Mouse (Mus musculus) gastrocnemius, postnatal 14 days (tissue): ENCODE measurements around the gene Gpx7. TPM values are rescaled to one million over a fixed set of nuclear protein-coding genes. Genes with fewer than 3 reads are reported as not detected.

Source experiments
- DNase-seq: peaks from one replicate; pipeline ENCODE4 v3.0.0; 2021; ENCODE audit warnings: mixed read lengths
- intact Hi-C: fragments of 180-260 bp; cut with DNase I; formaldehyde crosslinking; loops from one replicate; pipeline ENCODE4 v1.15.1; 2025; ENCODE audit warnings: low total_unique reads
- total RNA-seq, 2 experiments: library from RNA; stranded (reverse); gene quantifications; 2 replicates each; pipeline ENCODE4 v1.2.3; 2021

Gpx7 gene
- total RNA-seq, 2 experiments from 2014 or later: 12.8 to 17.8 TPM

- intact Hi-C loops: no loop called here
Observed at GRCm38 (mm10) chr4:108400395-108400794, 6.4 kb downstream of the Gpx7 start.

DNA sequence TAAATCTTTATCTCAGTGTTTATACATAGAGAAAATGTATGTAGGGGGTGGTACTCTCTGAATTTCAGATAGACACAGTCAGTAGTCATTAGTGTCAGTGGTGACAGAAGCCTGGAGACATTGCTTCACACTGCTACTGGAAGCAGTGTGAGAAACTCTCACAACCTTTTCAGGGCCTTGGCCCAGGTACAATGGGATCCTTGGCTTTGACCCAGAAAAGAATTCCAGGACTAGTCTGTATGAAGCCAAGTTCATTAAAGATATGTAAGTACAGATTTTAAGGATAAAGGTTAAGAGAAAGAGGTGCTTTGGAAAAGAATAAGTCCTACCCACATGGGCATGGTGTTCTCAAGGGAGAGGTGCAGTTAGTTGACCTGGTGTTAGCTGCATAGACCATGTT lies 12.5 kb downstream of the Gpx7 start:
- intact Hi-C loops: no loop called here
- no peak for DNase-seq

More at GRCm38 (mm10) chr4:108400395-108400794, 6.4 kb downstream of the Gpx7 start:
- DNase-seq: peak; percentile 25

DNA sequence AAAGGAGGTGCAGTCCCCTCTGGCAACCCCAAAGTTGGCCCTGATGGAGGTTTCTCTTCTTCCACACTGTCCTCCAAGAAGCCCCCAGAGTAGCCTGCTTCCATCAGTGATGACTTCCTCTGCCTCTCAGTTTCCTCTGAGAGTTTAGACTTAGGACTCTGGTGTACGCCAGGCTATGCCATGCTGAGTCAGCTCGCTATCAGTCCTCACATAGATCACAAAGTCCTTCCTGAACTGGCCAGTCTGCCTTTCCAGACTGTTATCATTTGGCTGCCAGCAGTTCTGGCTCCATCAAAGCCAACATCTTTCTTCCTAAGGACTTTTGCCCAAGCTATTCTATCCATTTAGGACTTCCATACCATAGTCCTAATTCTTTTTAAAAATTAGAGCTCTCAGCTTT lies 14.2 kb downstream of the Gpx7 start:
- intact Hi-C loops: no loop called here
- no peak for DNase-seq

DNA sequence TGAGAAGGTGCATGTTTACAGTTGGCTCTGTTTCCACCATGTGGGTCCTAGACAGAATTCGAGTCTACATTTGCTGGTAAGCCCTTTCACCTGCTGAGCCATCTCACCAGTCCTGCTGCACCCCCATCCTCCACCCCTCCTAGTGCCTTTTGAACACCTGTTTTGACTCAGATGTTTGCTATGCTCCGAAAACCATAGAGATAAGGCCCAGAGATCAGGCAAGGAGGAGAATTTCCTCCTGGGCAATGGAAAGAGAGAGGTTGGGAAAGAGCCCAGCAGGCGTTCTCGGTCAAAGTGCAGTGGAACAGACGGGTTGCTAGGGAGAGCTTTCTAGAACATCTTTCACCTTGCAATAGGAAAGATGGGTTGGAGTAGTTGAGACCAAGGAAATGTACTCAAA lies 15.6 kb downstream of the Gpx7 start:
- intact Hi-C loops: no loop called here
- no peak for DNase-seq

GRCm38 (mm10) chr4:108388741-108389140 lies 18.0 kb downstream of the Gpx7 start:
- intact Hi-C loops: no loop called here
- DNase-seq: no peak

DNA sequence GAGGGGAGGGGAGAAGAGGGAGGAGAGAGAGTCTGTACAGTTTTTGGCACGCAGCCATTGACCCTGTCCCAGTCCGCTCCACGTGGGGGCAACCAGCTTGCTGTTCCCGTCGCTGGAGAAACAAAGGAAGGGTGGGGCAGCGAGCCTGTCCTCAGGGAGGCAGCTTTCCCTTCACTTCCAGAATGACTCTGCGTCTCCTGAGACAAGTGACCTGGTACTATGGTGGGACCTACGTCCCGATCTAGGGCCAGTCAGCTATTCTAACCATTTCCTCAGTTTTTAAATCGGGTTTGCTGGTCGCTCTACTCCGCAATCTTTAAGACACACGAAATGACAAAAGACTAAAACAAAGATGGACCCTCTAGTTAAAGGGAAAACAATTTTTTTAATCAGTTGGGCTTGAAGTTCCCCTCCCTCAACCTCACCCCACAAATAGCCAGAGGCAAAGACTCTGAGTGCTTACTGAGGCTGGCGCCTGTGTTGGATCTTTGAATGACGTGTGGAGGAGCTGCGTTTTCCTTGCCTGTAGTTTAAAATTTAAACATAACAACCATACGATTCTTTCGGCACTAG lies 19.0 kb downstream of the Gpx7 start:
- intact Hi-C loops: no loop called here

DNA sequence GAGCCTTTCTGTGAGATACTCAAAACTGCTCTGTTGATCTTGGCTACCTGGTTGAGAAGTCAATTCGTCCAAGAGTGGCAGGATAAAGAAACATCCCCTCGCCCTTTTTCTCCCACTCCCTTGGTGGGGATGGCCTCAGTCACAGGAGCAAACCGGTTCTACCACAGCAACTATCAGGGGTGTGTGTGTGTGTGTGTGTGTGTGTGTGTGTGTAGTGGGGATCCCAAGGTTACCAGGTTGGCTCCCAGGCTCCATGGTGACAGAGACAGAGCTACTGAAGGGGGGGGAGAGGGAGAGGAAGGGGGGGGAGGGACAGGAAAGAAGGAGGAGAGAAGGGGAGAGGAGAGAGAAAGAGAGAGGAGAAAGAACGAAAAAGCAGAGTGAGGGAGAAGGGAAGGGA lies 19.7 kb downstream of the Gpx7 start:
- DNase-seq: no peak
- intact Hi-C loops: no loop called here

More for the DNA sequence above, 19.0 kb downstream of the Gpx7 start:
- peak; percentile 80 for DNase-seq

- intact Hi-C loops: no loop called here
Observed at GRCm38 (mm10) chr4:108386087-108386486, 20.7 kb downstream of the Gpx7 start.

GRCm38 (mm10) chr4:108383183-108383714 lies 23.5 kb downstream of the Gpx7 start, which contains the start of gene Shisal2a:
Shisal2a (minus strand) TSS chr4:108383349.
- peak; percentile 7 for DNase-seq
- intact Hi-C loops: no loop called here

More at GRCm38 (mm10) chr4:108386087-108386486, 20.7 kb downstream of the Gpx7 start:
- peak; percentile 26 for DNase-seq

- no peak for DNase-seq
- intact Hi-C loops: no loop called here
Observed at GRCm38 (mm10) chr4:108380146-108380545, 26.6 kb downstream of the Gpx7 start.

DNA sequence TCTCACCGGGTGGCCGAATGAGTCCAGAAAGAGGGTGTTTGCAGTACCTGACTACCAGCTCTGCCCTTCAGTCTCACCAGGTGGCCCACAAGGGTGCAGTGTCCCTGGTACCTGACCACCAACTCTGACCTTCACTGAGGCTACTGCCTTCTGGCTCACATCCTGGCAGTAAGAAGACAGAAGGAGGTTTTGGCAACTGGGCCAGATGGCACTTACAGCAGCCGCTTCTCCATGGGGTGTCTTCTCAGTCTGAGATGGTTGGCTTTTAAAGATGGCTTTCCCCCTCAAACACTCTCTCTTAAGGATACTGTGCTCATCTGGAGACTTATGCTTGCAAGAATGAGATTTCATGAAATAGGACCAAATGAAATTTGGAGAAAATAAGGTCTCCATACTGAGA lies 27.3 kb downstream of the Gpx7 start:
- intact Hi-C loops: no loop called here
- DNase-seq: no peak

- intact Hi-C loops: no loop called here
- DNase-seq: no peak
Observed at GRCm38 (mm10) chr4:108372166-108372565, 34.6 kb downstream of the Gpx7 start.

DNA sequence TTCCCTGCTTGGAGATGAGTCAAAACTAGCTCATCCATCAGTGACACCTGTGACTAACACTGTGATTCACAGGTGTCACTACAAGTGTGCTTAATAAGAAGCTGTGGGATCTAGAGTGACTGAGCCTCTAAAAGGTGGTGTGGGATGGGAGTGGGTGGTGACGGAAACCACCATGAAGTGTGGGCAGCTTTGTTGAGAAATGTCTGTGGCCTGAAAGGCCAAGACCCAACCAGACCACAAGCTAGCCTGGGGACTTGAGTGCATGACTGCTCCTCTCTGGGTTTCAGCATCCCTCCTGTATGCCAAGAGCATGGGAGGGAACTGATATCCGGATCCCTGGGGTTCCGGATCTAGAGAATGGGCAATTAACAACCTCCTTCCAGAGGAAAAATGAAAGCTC lies 35.3 kb downstream of the Gpx7 start:
- intact Hi-C loops: no loop called here

GRCm38 (mm10) chr4:108370409-108370808 lies 36.4 kb downstream of the Gpx7 start:
- no peak for DNase-seq
- intact Hi-C loops: no loop called here

More for the DNA sequence above, 35.3 kb downstream of the Gpx7 start:
- DNase-seq: no peak

DNA sequence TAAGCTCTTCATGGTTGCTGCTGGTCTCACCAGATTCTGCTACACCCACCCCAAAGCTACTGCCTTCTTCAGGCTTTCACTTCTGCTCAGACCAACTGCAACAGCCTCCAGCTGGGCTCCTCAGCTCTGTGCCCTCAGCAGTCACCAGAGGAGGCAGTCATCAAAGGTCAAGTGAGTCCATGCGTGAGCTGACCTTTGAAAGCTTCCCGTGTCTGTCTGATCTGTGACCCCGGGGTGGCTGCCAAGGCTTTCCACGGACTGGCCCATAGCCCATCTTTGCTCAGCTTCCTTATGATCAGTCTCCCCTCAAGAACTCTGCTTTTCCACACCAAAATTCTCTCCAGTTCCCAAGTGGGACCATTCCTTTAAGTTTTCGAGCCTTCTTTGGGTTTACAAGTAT lies 37.5 kb downstream of the Gpx7 start:
- no peak for DNase-seq
- intact Hi-C loops: no loop called here

DNA sequence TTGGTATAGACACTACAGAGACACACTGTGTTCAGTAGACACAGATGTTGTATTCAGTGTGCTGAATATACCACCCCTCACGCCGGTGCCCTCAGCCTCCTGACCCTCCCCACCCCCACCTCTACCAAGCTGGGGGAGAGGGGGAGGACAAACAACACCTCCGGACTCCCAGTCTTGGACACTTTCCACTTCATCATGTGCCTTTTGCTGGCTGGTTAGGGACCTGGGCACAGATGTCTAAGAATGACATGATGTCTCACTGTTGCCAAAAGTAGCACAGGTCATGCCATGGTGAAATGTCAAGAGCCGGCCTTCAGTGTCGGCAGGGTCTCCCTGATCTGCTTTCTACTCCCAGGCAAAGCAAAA lies 42.7 kb downstream of the Gpx7 start:
- no peak for DNase-seq

GRCm38 (mm10) chr4:108363355-108364110 lies 43.2 kb downstream of the Gpx7 start:
- DNase-seq: no peak
- intact Hi-C loops: no loop called here

More for the DNA sequence above, 42.7 kb downstream of the Gpx7 start:
- intact Hi-C loops: no loop called here

DNA sequence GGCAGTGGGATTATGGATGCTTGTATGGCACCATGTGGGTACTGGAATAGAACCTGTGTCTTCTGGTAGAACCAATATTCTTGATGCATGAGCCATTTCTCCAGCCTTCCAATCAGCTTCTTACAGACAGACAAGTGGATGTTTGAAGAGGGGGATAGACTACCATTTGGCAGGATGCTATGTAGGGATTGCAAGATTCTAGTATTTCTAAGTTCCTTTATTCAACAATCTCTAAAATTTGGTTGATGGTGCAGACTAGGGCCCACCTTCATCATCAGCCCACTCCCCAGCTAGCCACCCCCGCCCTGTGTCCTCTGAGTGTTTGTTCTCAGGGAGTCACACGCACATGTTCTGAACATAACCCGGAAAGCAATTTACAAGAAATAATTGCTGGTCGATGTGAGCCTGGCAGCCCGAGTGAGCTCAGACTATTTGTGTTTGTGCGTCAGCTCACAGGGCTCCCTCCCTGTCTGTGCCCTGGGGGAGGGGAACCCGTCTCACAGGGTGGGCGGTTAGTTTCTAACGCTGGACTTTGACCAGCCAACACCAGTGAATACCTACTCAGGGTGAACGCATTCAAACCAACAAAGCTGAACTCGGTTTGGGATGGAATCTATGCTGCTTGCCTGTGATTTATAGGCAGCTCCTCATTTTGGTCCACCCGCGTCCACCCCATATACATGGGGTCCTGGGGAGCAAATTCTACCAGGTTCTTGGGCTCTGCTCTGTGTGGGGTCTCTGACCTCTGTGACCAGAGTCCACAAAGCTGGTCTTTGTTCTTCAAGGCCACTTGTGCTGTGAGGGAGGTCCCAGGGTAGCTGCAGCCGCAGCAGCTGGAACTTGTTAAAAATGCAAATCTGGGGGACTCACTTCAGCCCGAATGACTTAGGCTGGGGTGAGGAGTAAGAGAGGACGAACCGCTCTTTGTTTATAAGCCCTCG lies 44.2 kb downstream of the Gpx7 start:
- intact Hi-C loops: no loop called here
- no peak for DNase-seq

- intact Hi-C loops: no loop called here
Observed at GRCm38 (mm10) chr4:108360136-108361055, 46.4 kb downstream of the Gpx7 start.

More at GRCm38 (mm10) chr4:108360136-108361055, 46.4 kb downstream of the Gpx7 start:
- peak; percentile 33 for DNase-seq
